Mouse (Mus musculus): Measurements from ENCODE around the gene Il24.

Gene Il24

DNA sequence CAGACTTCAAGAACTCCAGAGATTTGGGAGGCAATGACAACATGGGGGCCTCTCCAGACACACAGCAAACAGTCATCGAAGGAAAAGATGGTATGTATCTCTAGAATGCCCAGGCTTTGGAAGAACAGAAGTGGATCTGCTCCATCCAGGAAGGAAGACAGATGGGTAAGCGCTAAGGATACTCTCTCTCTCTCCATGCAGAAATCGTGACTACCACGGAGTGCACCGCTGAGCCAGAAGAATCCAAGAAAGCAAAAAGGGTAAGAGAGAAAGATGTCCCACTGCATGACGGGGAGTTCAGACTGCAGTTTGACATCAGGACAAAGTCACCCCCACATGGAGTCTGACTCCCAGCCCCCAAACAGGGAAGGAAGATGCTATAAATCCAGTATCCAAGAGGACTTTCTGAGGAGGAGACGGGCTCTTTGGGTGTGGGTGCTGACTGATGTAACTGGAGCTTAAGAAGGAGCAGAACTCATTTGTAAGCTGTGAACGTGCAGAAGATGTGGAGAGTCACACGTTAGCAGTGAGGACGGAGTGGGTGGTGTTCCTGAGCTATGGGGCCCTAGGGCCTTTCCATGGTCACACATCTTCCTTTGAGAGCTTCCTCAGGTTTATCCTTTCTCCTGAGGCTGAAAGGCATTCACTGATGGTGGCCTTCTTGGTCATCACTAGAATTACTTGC is 37.6 kb downstream of the Il24 start:
- no peak for DNase-seq

GRCm38 (mm10) chr1:130844516-130844915 is 42.7 kb downstream of the Il24 start:
- DNase-seq: no peak

DNA sequence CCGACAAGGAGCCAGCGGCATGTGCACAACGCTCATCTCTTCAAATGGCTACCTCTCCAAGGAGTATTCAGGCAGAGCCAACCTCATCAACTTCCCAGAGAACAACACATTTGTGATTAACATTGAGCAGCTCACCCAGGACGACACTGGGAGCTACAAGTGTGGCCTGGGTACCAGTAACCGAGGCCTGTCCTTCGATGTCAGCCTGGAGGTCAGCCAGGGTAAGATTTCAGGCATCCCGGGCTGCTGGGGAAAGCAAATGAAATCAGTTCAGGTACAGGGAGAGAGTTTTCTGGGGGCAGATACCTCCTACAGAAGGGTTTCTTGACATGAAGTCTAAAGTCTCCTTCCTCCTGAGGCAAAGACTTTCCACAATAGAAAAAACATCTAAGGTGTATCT is 45.6 kb downstream of the Il24 start:
- DNase-seq: no peak

DNA sequence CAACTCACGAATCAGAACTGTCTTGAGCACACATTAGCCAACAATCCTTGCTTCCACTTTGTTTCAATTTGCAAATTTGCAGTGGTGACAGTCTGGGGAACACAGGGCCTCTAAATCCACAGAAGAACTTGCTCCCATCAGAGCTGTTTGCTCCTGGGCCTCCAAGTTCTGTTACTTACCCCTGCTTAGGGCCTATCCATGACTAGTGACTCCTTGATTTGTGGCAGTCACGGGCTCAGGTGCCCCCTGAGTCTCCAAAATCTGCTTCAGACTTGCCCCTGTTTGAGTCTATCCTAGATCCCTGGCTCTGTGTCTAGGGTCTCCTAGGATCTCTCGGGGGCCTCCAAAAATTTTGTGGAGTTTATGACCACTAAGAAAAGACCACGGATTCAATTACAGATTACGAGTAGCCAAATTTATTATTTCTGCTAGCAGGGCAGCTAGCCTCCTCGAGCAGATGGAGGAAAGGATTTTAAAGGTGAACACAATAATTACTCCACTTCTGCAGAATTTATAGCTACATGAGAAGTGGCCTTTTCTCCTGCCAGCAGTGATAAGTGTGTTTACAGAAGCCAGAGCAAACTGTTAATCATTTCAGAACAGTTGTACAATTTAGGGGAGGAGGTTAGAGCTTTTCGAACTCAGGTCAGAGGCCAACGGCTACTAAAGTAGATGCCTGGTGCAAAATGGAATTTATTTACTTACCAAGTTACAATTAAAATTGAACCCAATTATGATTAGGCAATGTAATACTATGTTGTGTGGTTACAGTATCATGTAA is 46.5 kb downstream of the Il24 start:
- DNase-seq: no peak

- no peak for DNase-seq
These were observed 49.0 kb downstream of the Il24 start for GRCm38 (mm10) chr1:130838288-130838687.

GRCm38 (mm10) chr1:130835161-130835936 is 51.9 kb downstream of the Il24 start:
- peak; percentile 13 for DNase-seq

GRCm38 (mm10) chr1:130832230-130833149 is 54.8 kb downstream of the Il24 start:
- no peak for DNase-seq

Data from cerebellum, adult 11 months (tissue).